ENCODE assay signal across 8 mouse cellular contexts in the genomic region with DNA sequence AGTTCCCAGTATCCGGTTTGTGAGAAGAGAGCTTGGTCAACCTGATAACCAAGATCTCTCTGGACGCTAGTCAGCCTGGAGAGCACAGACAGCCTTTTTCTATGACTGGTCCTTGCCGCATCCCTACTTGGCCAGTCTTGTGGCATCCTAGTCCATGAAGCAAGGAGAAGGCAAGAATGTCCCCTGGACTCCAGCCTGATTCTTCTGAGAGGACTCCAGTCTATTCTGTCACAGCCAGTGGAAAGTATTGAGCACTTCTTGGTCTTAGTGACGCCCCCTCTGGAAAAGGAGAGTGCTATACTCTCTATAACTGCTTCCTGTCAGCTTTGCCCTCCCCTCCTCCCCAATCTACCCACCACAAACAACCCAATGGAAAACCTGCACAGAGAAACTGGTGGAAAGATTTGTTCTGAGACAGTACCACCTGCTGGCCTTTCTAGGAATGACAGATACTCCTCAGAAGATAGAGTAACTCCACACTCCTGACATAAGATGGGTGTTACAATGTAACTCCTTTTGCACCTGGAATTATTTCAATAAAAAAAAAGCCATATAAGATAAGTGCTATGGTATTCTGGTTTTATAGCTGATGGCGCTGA. TPM values are rescaled to one million over a fixed set of nuclear protein-coding genes. Genes with fewer than 3 reads are reported as not detected.
A peak's percentile ranks its signal among the peaks of the same experiment; 100 is the strongest.
DNase-seq lines count a peak whose midpoint lies in the region; ATAC-seq and TF ChIP-seq lines count a peak whose summit lies in the region.
"Had no signal": no experiment of that assay in that cellular context is flagged by ENCODE, and none has a peak within 500 bp of the region (broad histone marks: within the 10 kb centered on the region; RNA-seq: fewer than 3 reads in every experiment).

No protein-coding gene starts in this region.

- no peak overlapping the region for H3K9ac ChIP-seq in ES-Bruce4 (ENCODE audit: low read depth, poor library complexity, severe bottlenecking)
- no peak overlapping the region for H3K9ac ChIP-seq in forebrain, postnatal 0 days
- H3K9ac ChIP-seq: lung, embryonic 15.5 days had no signal

- peak; percentile 77 for DNase-seq in layer of hippocampus, adult 11-12 months (ENCODE audit: low spot score)
- no peak for DNase-seq in layer of hippocampus, postnatal 36 days
- DNase-seq in forebrain, postnatal 0 days, result peak; percentile 86
- DNase-seq in lung, postnatal 36 days, result peak; percentile 76
- DNase-seq in ovary, adult 18-20 months (ENCODE audit: low spot score), result no peak

- no peaks in the 10 kb centered on the region for H3K36me3 ChIP-seq in ES-Bruce4 (ENCODE audit: control insufficient read depth, insufficient read depth, low read length, poor library complexity, severe bottlenecking)
- no peaks in the 10 kb centered on the region for H3K36me3 ChIP-seq in forebrain, postnatal 0 days (ENCODE audit: insufficient read depth)
- H3K36me3 ChIP-seq: lung, embryonic 15.5 days had no signal

- no peaks in the 10 kb centered on the region for H3K4me1 ChIP-seq in ES-Bruce4 (ENCODE audit: control insufficient read depth, insufficient read depth, low read length)
- peaks cover 15% of the 10 kb centered on the region for H3K4me1 ChIP-seq in forebrain, postnatal 0 days (ENCODE audit: insufficient read depth)
- H3K4me1 ChIP-seq: lung, embryonic 15.5 days had no signal

- TF ChIP-seq CTCF in ES-Bruce4 (IDR thresholded peaks at IDR 0.05; ENCODE audit: low read depth, low read length), result peak; percentile 5
- TF ChIP-seq CTCF in forebrain, postnatal 0 days (IDR thresholded peaks at IDR 0.05; ENCODE audit: low read depth), result peak; percentile 85

- no peak for TF ChIP-seq POLR2A in ES-Bruce4 (IDR thresholded peaks at IDR 0.05; ENCODE audit: insufficient read depth, low read length)

- TF ChIP-seq EP300 in ES-Bruce4 (IDR thresholded peaks at IDR 0.05; ENCODE audit: insufficient read depth, low read depth, low read length), result no peak

- H3K4me3 ChIP-seq in ES-Bruce4 (ENCODE audit: low read depth, low read length), result no peak overlapping the region
- no peak overlapping the region for H3K4me3 ChIP-seq in forebrain, postnatal 0 days (ENCODE audit: low read depth, low read length)
- H3K4me3 ChIP-seq: lung, embryonic 15.5 days had no signal

- ATAC-seq in activated CD4-positive, CD25-positive, alpha-beta regulatory T cell, adult 4 months, result peak; percentile 28
- peak; percentile 67 for ATAC-seq in forebrain, postnatal 0 days

- H3K27me3 ChIP-seq in ES-Bruce4 (ENCODE audit: control insufficient read depth, insufficient read depth, low read length, poor library complexity, severe bottlenecking), result no peaks in the 10 kb centered on the region
- no peaks in the 10 kb centered on the region for H3K27me3 ChIP-seq in forebrain, postnatal 0 days (ENCODE audit: insufficient read depth, low read length)
- H3K27me3 ChIP-seq: lung, embryonic 15.5 days had no signal

- H3K4me2 ChIP-seq in forebrain, postnatal 0 days (ENCODE audit: low read depth), result no peak overlapping the region
- H3K4me2 ChIP-seq: lung, embryonic 15.5 days had no signal

- WGBS in forebrain, postnatal 0 days, result 66% methylated on average over 5 of the region's 5 CpGs

- H3K27ac ChIP-seq in ES-Bruce4 (ENCODE audit: insufficient read depth, low read length), result no peak overlapping the region
- H3K27ac ChIP-seq in forebrain, postnatal 0 days (ENCODE audit: low read depth, low read length), result peak overlapping the region; percentile 51; the same call in 1 of the 2 replicates
- H3K27ac ChIP-seq: lung, embryonic 15.5 days had no signal

- H3K9me3 ChIP-seq in ES-Bruce4 (replicated peaks; ENCODE audit: control insufficient read depth, insufficient read depth, low read length, poor library complexity, severe bottlenecking), result no peaks in the 10 kb centered on the region
- H3K9me3 ChIP-seq in forebrain, postnatal 0 days (ENCODE audit: low read length), result no peaks in the 10 kb centered on the region
- H3K9me3 ChIP-seq: lung, embryonic 15.5 days had no signal

RNA-seq across cellular contexts. Expression of a gene that starts 18.5 kb away (rescaled TPM):
- 100 to 1,000 TPM; 238 TPM for total RNA-seq in layer of hippocampus, postnatal 36 days (2021)
- 3.1 and 4.8 TPM in 2 replicates for polyA plus RNA-seq in ES-Bruce4 (2011; ENCODE audit: insufficient read depth, insufficient read length, low read depth, missing spikeins)
- 1 to 10 TPM in 1 of 2 experiments, under 1 TPM in 1; 0.45 to 2.5 TPM for polyA plus RNA-seq in activated CD4-positive, CD25-positive, alpha-beta regulatory T cell, adult 4 months (2017; shearing (Covaris generic))
- 43.3 and 53.2 TPM in 2 replicates for total RNA-seq in forebrain, postnatal 0 days (2014; rRNA removed)
- 24.7 and 31.6 TPM in 2 replicates for polyA plus RNA-seq in forebrain, postnatal 0 days (2015; fragmentation: Nextera tagmentation; extraction: Ambion mirVana)

Comparison
In these comparisons a context has a peak if more than half of its experiments do, and no peak if none do; other contexts are left out.
1. DNase-seq: peak in layer of hippocampus, adult 11-12 months (single experiment), forebrain, postnatal 0 days (single experiment) and lung, postnatal 36 days (single experiment); none in layer of hippocampus, postnatal 36 days (0 of 2) and ovary, adult 18-20 months (single experiment).